Mouse (Mus musculus): Measurements from ENCODE around the gene Ero1lb. TPM values are rescaled to one million over a fixed set of nuclear protein-coding genes. Genes with fewer than 3 reads are reported as not detected.

The Ero1lb gene
- total and polyA plus RNA-seq, 3 experiments: 4.2 to 5.8 TPM; not detected in 1

DNA sequence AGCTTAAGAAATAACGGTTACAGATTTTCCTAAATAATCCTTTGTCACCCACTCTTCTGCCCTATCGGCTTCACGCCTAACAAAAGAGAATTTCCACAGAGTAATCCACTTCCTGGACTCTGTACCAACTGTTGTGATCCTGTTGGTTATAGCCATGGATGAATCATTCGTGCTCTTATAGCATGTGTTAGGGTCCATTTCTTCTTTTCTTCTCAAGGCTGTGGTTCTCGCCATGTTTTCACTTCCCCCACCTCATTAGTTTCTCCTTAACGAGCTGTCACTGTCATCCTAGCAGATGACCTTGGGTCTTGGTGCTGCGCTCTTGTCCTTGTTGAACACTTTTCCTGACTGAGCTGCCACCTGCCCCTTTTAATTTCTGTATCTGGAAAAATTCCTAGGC lies 4.1 kb downstream of the Ero1lb start:
- no peaks in the 10 kb centered on the region; the same call in 1 of the 2 replicates for H3K79me2 ChIP-seq (ENCODE audit: control insufficient read depth, insufficient read depth, low read length, poor library complexity)
- peaks cover 0 to 6% of the 10 kb centered on the region in 2 experiments; a peak in 2 of 4 replicates for H3K36me3 ChIP-seq (ENCODE audit: control insufficient read depth in 1 of 2, insufficient read depth in 2 of 2, low read length in 2 of 2)
- no peaks in the 10 kb centered on the region for H3K27me3 ChIP-seq (ENCODE audit: control insufficient read depth in 1 of 2, insufficient read depth in 2 of 2, low read length in 2 of 2)
- peaks cover 2 to 9% of the 10 kb centered on the region in 2 experiments; a peak in 2 of 4 replicates for H3K4me1 ChIP-seq (ENCODE audit: control insufficient read depth in 1 of 2, insufficient read depth in 2 of 2, low read length in 2 of 2)
- H3K27ac ChIP-seq (ENCODE audit: control insufficient read depth, low read depth, low read length): no peak overlapping the region
- no peak overlapping the region for H3K4me3 ChIP-seq (ENCODE audit: control insufficient read depth in 1 of 2, insufficient read depth in 1 of 2, low read depth in 2 of 2, low read length in 2 of 2)
- DNase-seq (ENCODE audit: low read depth, low spot score): no peak
- no peak overlapping the region for H3K9ac ChIP-seq (ENCODE audit: control insufficient read depth, low read depth, low read length, poor library complexity, severe bottlenecking)
- no peaks in the 10 kb centered on the region for H3K9me3 ChIP-seq (replicated peaks; ENCODE audit: insufficient read depth, low read length)
- TF ChIP-seq MEF2A (IDR thresholded peaks at IDR 0.05; ENCODE audit: extremely low read depth, insufficient replicate concordance, low read depth, low read length, poor library complexity, severe bottlenecking) (no peak), ETS1 (IDR thresholded peaks at IDR 0.05; ENCODE audit: low read depth, low read length) (no peak), E2F4 (IDR thresholded peaks at IDR 0.05; ENCODE audit: borderline replicate concordance, low read depth, low read length) (no peak), CTCF (IDR thresholded peaks at IDR 0.05 in 2 of 3, conservative IDR thresholded peaks at IDR 0.05 in 1 of 3; ENCODE audit: control insufficient read depth in 1 of 3, insufficient read depth in 1 of 3, low read depth in 2 of 3, low read length in 3 of 3, poor library complexity in 1 of 3, severe bottlenecking in 1 of 3) (no peak), POLR2A (IDR thresholded peaks at IDR 0.05; ENCODE audit: control insufficient read depth in 1 of 2, insufficient read depth in 1 of 2, low read depth in 1 of 2, low read length in 2 of 2, poor library complexity in 1 of 2) (no peak), ZNF384 (IDR thresholded peaks at IDR 0.05; ENCODE audit: low read depth, low read length) (no peak), EP300 (IDR thresholded peaks at IDR 0.05; ENCODE audit: low read depth in 1 of 2, low read length in 2 of 2) (no peak), MYB (IDR thresholded peaks at IDR 0.05; ENCODE audit: low read depth, low read length) (no peak), CHD1 (IDR thresholded peaks at IDR 0.05; ENCODE audit: low read depth, low read length) (no peak), RCOR1 (IDR thresholded peaks at IDR 0.05; ENCODE audit: low read depth, low read length) (no peak), GATA1 (IDR thresholded peaks at IDR 0.05; ENCODE audit: low read depth, low read length) (no peak)

GRCm38 (mm10) chr13:12574979-12575536 lies 9.4 kb downstream of the Ero1lb start:
- 0 out of 4 replicates have a peak, but pooled peaks cover 0 to 2% of the 10 kb centered on the region in 2 experiments for H3K4me1 ChIP-seq (ENCODE audit: control insufficient read depth in 1 of 2, insufficient read depth in 2 of 2, low read length in 2 of 2)
- H3K9me3 ChIP-seq (replicated peaks; ENCODE audit: insufficient read depth, low read length): no peaks in the 10 kb centered on the region
- H3K4me3 ChIP-seq (ENCODE audit: control insufficient read depth in 1 of 2, insufficient read depth in 1 of 2, low read depth in 2 of 2, low read length in 2 of 2): peak overlapping the region; percentile 89 to 93
- H3K27me3 ChIP-seq (ENCODE audit: control insufficient read depth in 1 of 2, insufficient read depth in 2 of 2, low read length in 2 of 2): no peaks in the 10 kb centered on the region
- DNase-seq (ENCODE audit: low read depth, low spot score): peak; percentile 65
- peaks cover 0 to 2% of the 10 kb centered on the region in 2 experiments; a peak in 2 of 4 replicates for H3K36me3 ChIP-seq (ENCODE audit: control insufficient read depth in 1 of 2, insufficient read depth in 2 of 2, low read length in 2 of 2)
- peak overlapping the region; percentile 85 for H3K9ac ChIP-seq (ENCODE audit: control insufficient read depth, low read depth, low read length, poor library complexity, severe bottlenecking)
- H3K27ac ChIP-seq (ENCODE audit: control insufficient read depth, low read depth, low read length): peak overlapping the region; percentile 55
- H3K79me2 ChIP-seq (ENCODE audit: control insufficient read depth, insufficient read depth, low read length, poor library complexity): peaks cover 1% of the 10 kb centered on the region; the same call in 1 of the 2 replicates
- TF ChIP-seq MAX (IDR thresholded peaks at IDR 0.05; ENCODE audit: low read length): peak; percentile 26; the same call in 1 of the 2 replicates
- peak; percentile 42; the same call in 1 of the 2 replicates for TF ChIP-seq HCFC1 (IDR thresholded peaks at IDR 0.05; ENCODE audit: low read depth, low read length)
- peak; percentile 50 for TF ChIP-seq MXI1 (IDR thresholded peaks at IDR 0.05; ENCODE audit: low read depth, low read length)
- no peak for TF ChIP-seq POLR2A (IDR thresholded peaks at IDR 0.05; ENCODE audit: control insufficient read depth in 1 of 2, insufficient read depth in 1 of 2, low read depth in 1 of 2, low read length in 2 of 2, poor library complexity in 1 of 2)
- TF ChIP-seq UBTF (IDR thresholded peaks at IDR 0.05; ENCODE audit: borderline replicate concordance, insufficient read depth, low read depth, low read length): no peak
- no peak for TF ChIP-seq SMC3 (IDR thresholded peaks at IDR 0.05; ENCODE audit: low read depth, low read length)
- 0 out of 2 replicates have a peak, but pooled peaks have one; percentile 35 for TF ChIP-seq MYC (IDR thresholded peaks at IDR 0.05; ENCODE audit: low read depth, low read length)
- no peak for TF ChIP-seq ZNF384 (IDR thresholded peaks at IDR 0.05; ENCODE audit: low read depth, low read length)
- TF ChIP-seq SIN3A (IDR thresholded peaks at IDR 0.05; ENCODE audit: low read length): peak; percentile 58
- TF ChIP-seq USF2 (IDR thresholded peaks at IDR 0.05; ENCODE audit: borderline replicate concordance in 1 of 2, insufficient read depth in 1 of 2, low read depth in 1 of 2, low read length in 2 of 2): no peak
- peak; percentile 46 for TF ChIP-seq ETS1 (IDR thresholded peaks at IDR 0.05; ENCODE audit: low read depth, low read length)
- no peak for TF ChIP-seq JUND (IDR thresholded peaks at IDR 0.05; ENCODE audit: low read depth, low read length)
- no peak for TF ChIP-seq CTCF (IDR thresholded peaks at IDR 0.05 in 2 of 3, conservative IDR thresholded peaks at IDR 0.05 in 1 of 3; ENCODE audit: control insufficient read depth in 1 of 3, insufficient read depth in 1 of 3, low read depth in 2 of 3, low read length in 3 of 3, poor library complexity in 1 of 3, severe bottlenecking in 1 of 3)
- no peak for TF ChIP-seq POLR2AphosphoS2 (IDR thresholded peaks at IDR 0.05; ENCODE audit: low read length)
- no peak for TF ChIP-seq ZC3H11A (IDR thresholded peaks at IDR 0.05; ENCODE audit: low read depth, low read length)
- TF ChIP-seq TBP (IDR thresholded peaks at IDR 0.05; ENCODE audit: low read depth, low read length): no peak
- TF ChIP-seq ZKSCAN1 (IDR thresholded peaks at IDR 0.05; ENCODE audit: low read depth, low read length): no peak
- no peak for TF ChIP-seq TAL1 (IDR thresholded peaks at IDR 0.05; ENCODE audit: low read length)
- TF ChIP-seq RCOR1 (IDR thresholded peaks at IDR 0.05; ENCODE audit: low read depth, low read length): no peak
- TF ChIP-seq MYB (IDR thresholded peaks at IDR 0.05; ENCODE audit: low read depth, low read length): no peak
- TF ChIP-seq ZMIZ1 (IDR thresholded peaks at IDR 0.05; ENCODE audit: low read depth, low read length): no peak
- no peak for TF ChIP-seq USF1 (IDR thresholded peaks at IDR 0.05; ENCODE audit: low read depth, low read length)
- 0 out of 2 replicates have a peak, but pooled peaks have one; percentile 41 for TF ChIP-seq CHD1 (IDR thresholded peaks at IDR 0.05; ENCODE audit: low read depth, low read length)
- TF ChIP-seq GABPA (IDR thresholded peaks at IDR 0.05; ENCODE audit: low read depth, low read length): no peak
- no peak for TF ChIP-seq GATA1 (IDR thresholded peaks at IDR 0.05; ENCODE audit: low read depth, low read length)

Data from MEL (cell line).